Mouse (Mus musculus): ENCODE results near the gene Trio.

- no peak for TF ChIP-seq CTCF (IDR thresholded peaks at IDR 0.05; ENCODE audit: borderline replicate concordance, insufficient read depth, low read length)
- TF ChIP-seq POLR2A (IDR thresholded peaks at IDR 0.05; ENCODE audit: low read depth, low read length): no peak
Measured at GRCm38 (mm10) chr15:27810262-27810661, 215.4 kb downstream of the Trio start.

Data from embryonic fibroblast, embryonic 13.5 days (primary cell).